ENCODE assay signal across 8 mouse cellular contexts in the genomic region with DNA sequence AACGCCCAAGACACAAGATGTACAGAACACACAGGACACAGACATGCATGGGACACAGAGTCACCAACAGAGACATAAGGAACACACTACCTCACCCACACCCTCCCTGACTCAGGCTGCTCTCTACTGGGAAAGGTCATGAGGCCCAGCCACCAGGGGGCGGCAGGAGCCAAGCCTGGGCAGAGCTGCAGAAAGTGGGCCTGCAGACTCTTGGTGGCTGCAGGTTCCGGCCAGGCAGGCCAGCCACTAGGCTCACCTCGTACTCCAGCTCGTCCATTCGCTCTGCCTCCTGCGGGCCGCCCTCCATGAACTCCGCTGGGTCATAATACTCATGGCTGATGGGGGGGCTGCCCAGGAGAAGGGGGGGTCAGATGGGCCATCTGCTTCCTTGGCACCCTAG. TPM values are rescaled to one million over a fixed set of nuclear protein-coding genes. Genes with fewer than 3 reads are reported as not detected.
DNase-seq lines count a peak whose midpoint lies in the region; ATAC-seq and TF ChIP-seq lines count a peak whose summit lies in the region.

No protein-coding gene starts in this region.

- ATAC-seq in inflammation-experienced regulatory T-cells, adult 6 months: peak; percentile 79
- peak; percentile 53; the same call in 1 of the 2 replicates for ATAC-seq in limb, embryonic 14.5 days (ENCODE audit: low FRiP score, low read depth)
- peak; percentile 51 for ATAC-seq in midbrain, embryonic 15.5 days (replicated peaks)

- peak; percentile 55 for TF ChIP-seq CTCF in testis, adult 2 months (IDR thresholded peaks at IDR 0.05; ENCODE audit: control insufficient read depth, insufficient read depth, insufficient replicate concordance, low read depth, low read length)

- peaks cover 8% of the 10 kb centered on the region for H3K4me1 ChIP-seq in testis, adult 2 months (ENCODE audit: control insufficient read depth, insufficient read depth, low read length)
- no peaks in the 10 kb centered on the region for H3K4me1 ChIP-seq in limb, embryonic 14.5 days (ENCODE audit: control insufficient read depth, insufficient read depth, low read length)
- H3K4me1 ChIP-seq in midbrain, embryonic 15.5 days: no peaks in the 10 kb centered on the region

- H3K4me3 ChIP-seq in testis, adult 2 months (ENCODE audit: control insufficient read depth, low read depth, low read length): no peak overlapping the region
- H3K4me3 ChIP-seq in limb, embryonic 14.5 days (replicated peaks; ENCODE audit: low read length): no peak overlapping the region
- no peak overlapping the region for H3K4me3 ChIP-seq in midbrain, embryonic 15.5 days

- H3K4me2 ChIP-seq in limb, embryonic 14.5 days (replicated peaks; ENCODE audit: low read depth, low read length, severe bottlenecking): no peak overlapping the region
- H3K4me2 ChIP-seq in midbrain, embryonic 15.5 days: no peak overlapping the region

- no peak overlapping the region for H3K27ac ChIP-seq in testis, adult 2 months (ENCODE audit: control insufficient read depth, insufficient read depth, low read depth, low read length)
- H3K27ac ChIP-seq in limb, embryonic 14.5 days (replicated peaks; ENCODE audit: low read depth, low read length): no peak overlapping the region
- H3K27ac ChIP-seq in midbrain, embryonic 15.5 days: no peak overlapping the region

- DNase-seq in testis, postnatal 14 days (ENCODE audit: low spot score): no peak
- peak; percentile 85 to 90 for DNase-seq in cerebellum, postnatal 25 days
- peak; percentile 75 for DNase-seq in gastrocnemius, postnatal 10 days
- DNase-seq in limb, embryonic 14.5 days (ENCODE audit: low spot score): peak; percentile 15
- peak; percentile 45 to 66 for DNase-seq in spleen, postnatal 14 days (ENCODE audit: low spot score in 2 of 2)

- 36% methylated on average over 9 of the region's 9 CpGs for WGBS in limb, embryonic 14.5 days
- 45% methylated on average over 9 of the region's 9 CpGs for WGBS in midbrain, embryonic 15.5 days

- TF ChIP-seq POLR2A in testis, adult 2 months (IDR thresholded peaks at IDR 0.05; ENCODE audit: control insufficient read depth, low read depth, low read length): no peak
- TF ChIP-seq POLR2A in limb, embryonic 14.5 days (IDR thresholded peaks at IDR 0.05; ENCODE audit: borderline replicate concordance, extremely low read depth, insufficient read depth, insufficient read length): no peak

- H3K9me3 ChIP-seq in limb, embryonic 14.5 days (ENCODE audit: control insufficient read depth, low read length): no peaks in the 10 kb centered on the region
- H3K9me3 ChIP-seq in midbrain, embryonic 15.5 days: no peaks in the 10 kb centered on the region

- H3K27me3 ChIP-seq in testis, adult 2 months (ENCODE audit: control insufficient read depth, insufficient read depth, low read length): no peaks in the 10 kb centered on the region
- no peaks in the 10 kb centered on the region for H3K27me3 ChIP-seq in limb, embryonic 14.5 days (ENCODE audit: control insufficient read depth, insufficient read depth, low read length)
- H3K27me3 ChIP-seq in midbrain, embryonic 15.5 days (replicated peaks): no peaks in the 10 kb centered on the region

- no peak overlapping the region for H3K9ac ChIP-seq in limb, embryonic 14.5 days (ENCODE audit: low read depth, low read length, severe bottlenecking)
- no peak overlapping the region for H3K9ac ChIP-seq in midbrain, embryonic 15.5 days

- H3K36me3 ChIP-seq in testis, adult 2 months (ENCODE audit: control insufficient read depth, insufficient read depth, low read length): no peaks in the 10 kb centered on the region
- H3K36me3 ChIP-seq in limb, embryonic 14.5 days (ENCODE audit: control insufficient read depth, insufficient read depth, low read length): peaks cover 6% of the 10 kb centered on the region; the same call in 1 of the 2 replicates
- H3K36me3 ChIP-seq in midbrain, embryonic 15.5 days (replicated peaks): no peaks in the 10 kb centered on the region

RNA-seq across cellular contexts. Expression of gene Ssr4, which starts 11.7 kb away (rescaled TPM):
- polyA plus RNA-seq in testis, adult 2 months (2012; rRNA removed): 49.0 and 53.3 TPM in 2 replicates
- total RNA-seq in gastrocnemius, postnatal 10 days (2021): 100 to 1,000 TPM; 106 to 110 TPM
- polyA plus RNA-seq in inflammation-experienced regulatory T-cells, adult 6 months (2017; shearing (Covaris generic)): 100 to 1,000 TPM; 206 to 265 (median 243) TPM
- polyA plus RNA-seq in limb, embryonic 14.5 days (2012; rRNA removed): 284 and 305 TPM in 2 replicates
- 254 and 292 TPM in 2 replicates for polyA plus RNA-seq in limb, embryonic 14.5 days (2014; fragmentation: Nextera tagmentation; extraction: Ambion mirVana)
- 134 and 140 TPM in 2 replicates for polyA plus RNA-seq in midbrain, embryonic 15.5 days (2015; fragmentation: Nextera tagmentation; extraction: Ambion mirVana)

RNA-seq across cellular contexts. Expression of gene Idh3g, which starts 11.8 kb away (rescaled TPM):
- polyA plus RNA-seq in testis, adult 2 months (2012; rRNA removed): 37.8 and 43.9 TPM in 2 replicates
- total RNA-seq in gastrocnemius, postnatal 10 days (2021): 100 to 1,000 TPM; 272 to 320 TPM
- polyA plus RNA-seq in inflammation-experienced regulatory T-cells, adult 6 months (2017; shearing (Covaris generic)): 100 to 1,000 TPM; 135 to 184 (median 143) TPM
- 366 and 388 TPM in 2 replicates for polyA plus RNA-seq in limb, embryonic 14.5 days (2012; rRNA removed)
- polyA plus RNA-seq in limb, embryonic 14.5 days (2014; fragmentation: Nextera tagmentation; extraction: Ambion mirVana): 217 and 220 TPM in 2 replicates
- 258 and 267 TPM in 2 replicates for polyA plus RNA-seq in midbrain, embryonic 15.5 days (2015; fragmentation: Nextera tagmentation; extraction: Ambion mirVana)

RNA-seq across cellular contexts. Expression of gene Srpk3, which starts 24.3 kb away (rescaled TPM):
- 0.36 and 0.64 TPM in 2 replicates for polyA plus RNA-seq in testis, adult 2 months (2012; rRNA removed)
- total RNA-seq in gastrocnemius, postnatal 10 days (2021): 100 to 1,000 TPM in 1 of 2 experiments, 10 to 100 TPM in 1; 88.6 to 116 TPM
- polyA plus RNA-seq in inflammation-experienced regulatory T-cells, adult 6 months (2017; shearing (Covaris generic)): 1 to 10 TPM in 1 of 3 experiments, under 1 TPM in 2; 0.35 to 1.1 (median 0.59) TPM
- polyA plus RNA-seq in limb, embryonic 14.5 days (2012; rRNA removed): 46.4 and 48.0 TPM in 2 replicates
- 22.2 and 31.0 TPM in 2 replicates for polyA plus RNA-seq in limb, embryonic 14.5 days (2014; fragmentation: Nextera tagmentation; extraction: Ambion mirVana)
- polyA plus RNA-seq in midbrain, embryonic 15.5 days (2015; fragmentation: Nextera tagmentation; extraction: Ambion mirVana): 1.6 and 2.1 TPM in 2 replicates

RNA-seq across cellular contexts. Expression of gene Pdzd4, which starts 26.3 kb away (rescaled TPM):
- 0.49 and 0.55 TPM in 2 replicates for polyA plus RNA-seq in testis, adult 2 months (2012; rRNA removed)
- 1 to 10 TPM; 2.6 to 3.7 TPM for total RNA-seq in gastrocnemius, postnatal 10 days (2021)
- polyA plus RNA-seq in inflammation-experienced regulatory T-cells, adult 6 months (2017; shearing (Covaris generic)): under 1 TPM; 0.15 to 0.24 (median 0.15) TPM
- 20.9 and 22.0 TPM in 2 replicates for polyA plus RNA-seq in limb, embryonic 14.5 days (2012; rRNA removed)
- 1.4 and 1.5 TPM in 2 replicates for polyA plus RNA-seq in limb, embryonic 14.5 days (2014; fragmentation: Nextera tagmentation; extraction: Ambion mirVana)
- polyA plus RNA-seq in midbrain, embryonic 15.5 days (2015; fragmentation: Nextera tagmentation; extraction: Ambion mirVana): 5.6 and 5.9 TPM in 2 replicates

RNA-seq across cellular contexts. Expression of gene Plxnb3, which starts 41.6 kb away (rescaled TPM):
- 0.06 and 0.07 TPM in 2 replicates for polyA plus RNA-seq in testis, adult 2 months (2012; rRNA removed)
- total RNA-seq in gastrocnemius, postnatal 10 days (2021): 1 to 10 TPM; 1.7 to 2.2 TPM
- polyA plus RNA-seq in inflammation-experienced regulatory T-cells, adult 6 months (2017; shearing (Covaris generic)): not detected
- 1.9 and 2.7 TPM in 2 replicates for polyA plus RNA-seq in limb, embryonic 14.5 days (2012; rRNA removed)
- polyA plus RNA-seq in limb, embryonic 14.5 days (2014; fragmentation: Nextera tagmentation; extraction: Ambion mirVana): 0.62 and 0.82 TPM in 2 replicates
- 0.23 and 0.35 TPM in 2 replicates for polyA plus RNA-seq in midbrain, embryonic 15.5 days (2015; fragmentation: Nextera tagmentation; extraction: Ambion mirVana)
